Mouse (Mus musculus) heart, embryonic 10.5 days (tissue): Measurements from ENCODE around the gene Pld1. TPM values are rescaled to one million over a fixed set of nuclear protein-coding genes. Genes with fewer than 3 reads are reported as not detected.

ENCODE experiments used
- DNase-seq: peaks from one replicate; pipeline ENCODE4 v3.0.0-alpha.2; 2017; ENCODE audit warnings: low spot score
- H3K27ac ChIP-seq: fragments of 300-500 bp; sonication (generic); 2 replicates; pipeline ENCODE4 v1.5.1; 2016; ENCODE audit warnings: mild to moderate bottlenecking
- H3K27me3 ChIP-seq: fragments of 300-500 bp; sonication (generic); 2 replicates; pipeline ENCODE4 v1.6.1; 2016; ENCODE audit warnings: mild to moderate bottlenecking; ENCODE audit not compliant: poor library complexity, insufficient read depth, severe bottlenecking
- H3K36me3 ChIP-seq: fragments of 300-500 bp; sonication (generic); 2 replicates; pipeline ENCODE4 v1.6.1; 2016; ENCODE audit warnings: mild to moderate bottlenecking, moderate library complexity
- H3K4me1 ChIP-seq: fragments of 300-500 bp; sonication (generic); 2 replicates; pipeline ENCODE4 v1.6.1; 2016; ENCODE audit warnings: mild to moderate bottlenecking
- H3K4me3 ChIP-seq: fragments of 300-500 bp; sonication (generic); 2 replicates; pipeline ENCODE4 v1.5.1; 2016; ENCODE audit warnings: mild to moderate bottlenecking, moderate library complexity
- H3K9me3 ChIP-seq: fragments of 300-500 bp; sonication (generic); 2 replicates; pipeline ENCODE4 v1.6.1; 2016; ENCODE audit warnings: mild to moderate bottlenecking, moderate library complexity
- WGBS: fragments of 180-500 bp; shearing (Covaris S2); methylation state at CpG from one replicate; pipeline ENCODE4 v1.1.7; 2016; 5-methylcytosine and 5-hydroxymethylcytosine counted together
- polyA plus RNA-seq: library from polyadenylated mRNA; unstranded; fragments of >200 nt; fragmentation: Nextera tagmentation; extraction: Ambion mirVana; gene quantifications from 2 replicates; pipeline ENCODE4 v1.2.1, GENCODE M21; 2016

Pld1 gene
- polyA plus RNA-seq, 1 experiment from 2014 or later, result 5.7 TPM

DNA sequence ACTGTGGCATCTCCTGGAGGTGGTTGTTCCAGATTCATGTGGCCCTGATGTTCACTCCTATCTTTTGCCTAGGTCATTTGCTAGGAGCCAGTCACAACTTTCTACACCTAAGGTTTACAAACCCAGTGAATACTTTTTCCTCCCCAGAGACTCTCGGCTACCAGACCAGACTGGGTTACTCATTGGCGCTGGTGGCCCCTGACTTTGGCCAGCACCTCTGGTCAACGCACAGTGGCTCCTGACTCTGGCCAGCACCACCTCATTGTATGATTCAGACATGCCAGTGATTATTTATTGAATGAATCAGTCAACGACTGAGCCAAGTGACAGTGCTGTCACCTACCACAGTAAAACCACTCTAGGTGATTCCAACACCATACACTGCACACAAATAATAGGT, 103.9 kb downstream of the Pld1 start:
- WGBS, result 95% methylated on average over 4 of the region's 4 CpGs
- no peak for DNase-seq
- Histone ChIP-seq H3K36me3 (peaks cover 12% of the 10 kb centered on the region; the same call in 1 of the 2 replicates), H3K4me3 (no peak overlapping the region), H3K9me3 (no peaks in the 10 kb centered on the region), H3K4me1 (no peaks in the 10 kb centered on the region), H3K27me3 (no peaks in the 10 kb centered on the region), H3K27ac (no peak overlapping the region)

DNA sequence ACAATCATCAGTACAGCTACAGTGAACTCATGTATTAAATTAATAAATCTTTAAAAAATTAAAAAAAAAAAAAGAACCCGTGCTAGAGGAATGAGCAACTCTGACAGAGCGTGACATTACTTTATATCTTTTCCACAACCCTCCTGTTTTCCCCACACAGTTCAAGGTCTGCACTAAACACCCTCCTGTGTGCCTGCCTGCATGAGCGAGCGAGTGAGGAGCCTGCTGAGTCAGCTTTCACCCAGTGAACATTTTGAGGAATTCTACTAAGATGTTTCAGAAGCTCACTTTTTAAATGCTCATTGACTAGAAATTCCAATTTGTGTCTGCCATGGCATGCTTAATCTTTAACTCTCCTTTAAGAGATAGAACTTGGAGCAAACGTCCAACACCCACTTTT, 109.1 kb downstream of the Pld1 start:
- Histone ChIP-seq H3K27me3 (no peaks in the 10 kb centered on the region), H3K36me3 (peaks cover 8% of the 10 kb centered on the region; the same call in 1 of the 2 replicates), H3K4me1 (no peaks in the 10 kb centered on the region), H3K4me3 (no peak overlapping the region), H3K27ac (no peak overlapping the region), H3K9me3 (no peaks in the 10 kb centered on the region)
- WGBS, result 86% methylated on average over 5 of the region's 5 CpGs
- no peak for DNase-seq

DNA sequence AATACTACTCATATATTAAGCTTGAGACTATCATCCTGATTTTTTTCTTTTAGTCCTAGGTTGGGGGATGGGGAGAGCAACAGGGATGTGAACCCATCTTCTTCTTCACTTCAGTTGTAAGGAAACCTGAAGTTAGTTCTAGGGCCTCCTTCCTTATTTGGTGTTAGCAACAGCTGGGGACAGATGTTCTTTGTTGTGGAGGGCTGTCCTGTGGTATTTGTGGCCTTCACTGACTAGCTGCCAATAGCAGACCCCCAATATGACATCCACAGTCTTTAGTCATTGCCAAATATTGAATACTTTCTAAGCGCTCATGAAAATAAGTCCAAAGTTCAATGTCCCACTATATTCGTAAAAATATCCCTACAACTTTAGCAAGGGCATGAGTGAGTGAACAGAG, 111.0 kb downstream of the Pld1 start:
- Histone ChIP-seq H3K4me1 (no peaks in the 10 kb centered on the region), H3K4me3 (no peak overlapping the region), H3K27ac (no peak overlapping the region), H3K9me3 (no peaks in the 10 kb centered on the region), H3K36me3 (peaks cover 5% of the 10 kb centered on the region; the same call in 1 of the 2 replicates), H3K27me3 (no peaks in the 10 kb centered on the region)
- no peak for DNase-seq
- WGBS, result 92% methylated on average over 2 of the region's 2 CpGs

DNA sequence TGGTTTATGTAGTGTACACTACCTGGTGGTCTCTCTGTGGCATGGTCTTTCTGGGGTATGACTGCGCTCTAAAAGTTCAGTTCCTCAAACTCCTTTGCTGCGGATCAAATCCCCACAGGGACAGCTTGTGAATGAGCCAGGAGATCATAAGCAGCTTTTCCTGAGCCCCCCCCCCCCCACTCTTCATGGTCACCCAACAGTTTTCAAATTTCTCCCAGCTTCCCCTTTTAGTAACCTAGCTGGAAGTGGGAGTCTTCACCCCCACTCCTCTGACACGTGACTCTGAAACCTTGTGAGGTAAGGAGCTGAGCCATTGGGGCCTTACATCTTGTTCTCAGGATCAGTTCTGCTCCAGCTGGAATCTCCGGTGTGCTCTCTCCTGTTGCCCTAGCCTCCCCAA, 114.6 kb downstream of the Pld1 start:
- WGBS, result 82% methylated on average over 4 of the region's 4 CpGs
- Histone ChIP-seq H3K36me3 (0 out of 2 replicates have a peak, but pooled peaks cover 3% of the 10 kb centered on the region), H3K4me3 (no peak overlapping the region), H3K27me3 (no peaks in the 10 kb centered on the region), H3K4me1 (no peaks in the 10 kb centered on the region), H3K9me3 (no peaks in the 10 kb centered on the region), H3K27ac (no peak overlapping the region)
- DNase-seq, result no peak

DNA sequence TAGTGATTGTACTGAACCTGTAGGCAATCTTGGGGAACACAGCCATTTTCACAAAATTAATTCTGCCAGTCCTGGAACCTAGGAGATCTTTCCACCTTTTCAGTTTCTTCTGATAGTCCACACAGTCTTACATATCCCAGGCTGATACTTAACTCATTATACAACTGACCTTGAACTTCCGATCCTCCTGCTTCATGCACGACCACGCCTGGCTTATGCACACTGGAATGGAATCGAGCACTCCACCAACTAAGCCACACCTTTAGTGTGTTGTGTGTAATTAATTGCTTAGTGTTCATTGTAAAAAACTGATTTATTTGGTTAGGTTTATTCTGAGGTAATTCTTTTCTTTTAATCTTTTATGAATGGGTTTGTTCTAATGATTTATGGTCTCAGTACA, 122.2 kb downstream of the Pld1 start:
- no peaks in the 10 kb centered on the region for H3K4me1 ChIP-seq
- 97% methylated on average over 4 of the region's 4 CpGs for WGBS
- H3K4me3 ChIP-seq, result no peak overlapping the region
- H3K27ac ChIP-seq, result no peak overlapping the region
- peaks cover 4% of the 10 kb centered on the region; the same call in 1 of the 2 replicates for H3K36me3 ChIP-seq
- no peak for DNase-seq
- no peaks in the 10 kb centered on the region for H3K27me3 ChIP-seq
- no peaks in the 10 kb centered on the region for H3K9me3 ChIP-seq

DNA sequence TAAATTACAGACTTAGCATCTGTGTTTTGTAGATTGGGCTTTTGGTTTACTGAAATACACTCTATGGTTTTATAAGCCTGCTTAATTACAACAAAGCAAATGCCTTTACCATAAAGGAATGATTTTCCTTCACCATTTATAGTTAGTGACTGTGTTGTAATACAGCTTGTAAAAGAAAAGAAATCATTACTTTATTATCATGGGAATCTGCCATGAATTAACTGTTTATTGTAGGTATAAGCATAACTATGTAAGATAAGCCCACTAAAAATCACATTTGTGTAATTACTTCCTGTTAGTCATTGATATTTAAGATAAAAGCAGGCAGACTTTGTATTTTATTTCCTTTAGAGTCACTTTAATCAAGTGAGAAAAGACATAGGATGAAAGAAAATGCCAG, 122.7 kb downstream of the Pld1 start:
- DNase-seq, result no peak
- no peaks in the 10 kb centered on the region for H3K4me1 ChIP-seq

DNA sequence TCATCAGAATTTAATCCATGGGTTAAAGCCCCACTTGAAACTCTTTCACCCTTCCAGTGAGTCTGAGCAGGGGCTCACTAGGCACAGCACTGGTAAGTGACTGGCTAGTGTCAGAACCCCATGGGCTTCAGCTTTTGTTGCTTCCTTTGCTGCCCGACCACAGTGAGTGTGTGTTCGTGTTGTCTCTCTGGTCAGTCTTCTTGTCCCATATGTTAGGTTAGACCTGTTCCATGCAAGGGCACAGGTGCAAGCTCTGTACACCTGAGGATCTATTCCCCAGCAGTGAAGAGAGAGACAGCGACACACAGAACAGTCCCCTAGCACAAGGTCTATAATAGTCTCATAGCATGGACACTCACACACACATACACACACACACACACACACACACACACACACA, 140.7 kb downstream of the Pld1 start:
- H3K27me3 ChIP-seq, result no peaks in the 10 kb centered on the region
- no peak overlapping the region for H3K27ac ChIP-seq
- peak; percentile 52 for DNase-seq
- H3K9me3 ChIP-seq, result no peaks in the 10 kb centered on the region
- peaks cover 4% of the 10 kb centered on the region; the same call in 1 of the 2 replicates for H3K4me1 ChIP-seq
- peaks cover 13% of the 10 kb centered on the region; the same call in 1 of the 2 replicates for H3K36me3 ChIP-seq
- 73% methylated on average over 3 of the region's 3 CpGs for WGBS
- no peak overlapping the region for H3K4me3 ChIP-seq

More for the DNA sequence above, 122.7 kb downstream of the Pld1 start:
- Histone ChIP-seq H3K27ac (no peak overlapping the region), H3K36me3 (peaks cover 4% of the 10 kb centered on the region; the same call in 1 of the 2 replicates), H3K4me3 (no peak overlapping the region), H3K27me3 (no peaks in the 10 kb centered on the region), H3K9me3 (no peaks in the 10 kb centered on the region)

DNA sequence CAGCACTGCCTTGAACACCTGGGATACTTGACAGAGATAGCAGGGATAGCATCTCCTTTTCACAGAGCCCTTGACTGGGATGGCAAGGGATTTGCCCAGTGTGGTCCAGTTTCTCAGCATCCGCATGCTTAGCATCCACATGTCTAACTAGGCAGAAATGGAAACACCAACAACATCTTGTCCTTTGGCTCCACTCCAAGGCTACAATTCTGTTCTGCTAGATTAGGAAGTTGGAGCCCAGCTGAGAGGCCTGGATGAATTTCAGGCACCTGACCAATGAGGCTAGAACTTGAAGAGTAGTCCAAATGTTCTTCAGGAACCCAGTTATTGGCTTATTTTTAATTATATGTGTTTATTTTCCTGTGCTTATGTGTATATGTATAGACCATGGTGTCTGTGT, 141.6 kb downstream of the Pld1 start:
- H3K27me3 ChIP-seq, result no peaks in the 10 kb centered on the region
- H3K4me3 ChIP-seq, result no peak overlapping the region
- WGBS, result 84% methylated on average over 1 of the region's 1 CpGs
- peaks cover 4% of the 10 kb centered on the region; the same call in 1 of the 2 replicates for H3K4me1 ChIP-seq
- DNase-seq, result no peak
- H3K27ac ChIP-seq, result no peak overlapping the region
- no peaks in the 10 kb centered on the region for H3K9me3 ChIP-seq
- H3K36me3 ChIP-seq, result peaks cover 13% of the 10 kb centered on the region; the same call in 1 of the 2 replicates

DNA sequence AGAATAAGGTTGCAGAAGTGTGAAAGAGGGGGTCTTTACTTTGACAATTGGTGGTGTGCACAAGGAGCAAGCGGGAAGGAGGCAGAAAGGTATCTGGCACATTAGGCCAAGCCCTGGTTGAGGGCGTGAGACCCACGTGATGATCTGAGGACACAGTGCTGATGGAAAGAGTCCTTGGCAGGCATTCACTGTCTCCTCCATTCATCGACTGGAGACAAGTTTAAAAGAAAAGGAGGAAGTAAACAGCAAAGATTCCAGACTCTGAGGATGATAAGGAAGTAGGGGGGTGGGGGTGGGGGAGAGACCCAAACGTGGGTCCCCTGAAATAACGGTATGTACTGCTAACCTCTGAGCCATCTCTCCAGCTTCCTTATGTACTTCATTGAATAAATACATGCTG, 142.5 kb downstream of the Pld1 start:
- Histone ChIP-seq H3K27ac (no peak overlapping the region), H3K4me1 (peaks cover 4% of the 10 kb centered on the region; the same call in 1 of the 2 replicates), H3K36me3 (peaks cover 13% of the 10 kb centered on the region; the same call in 1 of the 2 replicates), H3K9me3 (no peaks in the 10 kb centered on the region), H3K4me3 (no peak overlapping the region), H3K27me3 (no peaks in the 10 kb centered on the region)
- WGBS, result 43% methylated on average over 6 of the region's 6 CpGs
- DNase-seq, result peak; percentile 59

DNA sequence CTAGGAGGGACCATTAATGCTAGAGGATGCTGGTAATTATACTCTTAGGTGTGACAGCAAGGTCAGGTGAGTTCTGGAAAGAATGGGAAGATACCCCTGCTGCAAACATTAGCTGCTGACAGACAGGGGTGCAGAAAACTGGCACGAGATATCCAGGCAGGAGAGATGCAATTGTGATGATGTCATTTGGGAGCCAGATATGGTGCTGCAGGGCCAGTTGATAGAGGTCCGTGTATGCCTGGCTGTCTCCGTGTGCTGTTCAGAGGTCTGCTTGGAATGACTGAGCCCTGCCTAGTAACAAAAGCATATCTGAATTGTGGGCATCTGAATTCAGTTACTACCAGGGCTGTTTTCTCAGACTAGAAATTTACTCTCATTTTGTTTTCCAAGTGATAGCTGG, 144.7 kb downstream of the Pld1 start:
- DNase-seq, result peak; percentile 73
- Histone ChIP-seq H3K27ac (no peak overlapping the region), H3K4me3 (no peak overlapping the region), H3K27me3 (no peaks in the 10 kb centered on the region), H3K4me1 (peaks cover 4% of the 10 kb centered on the region; the same call in 1 of the 2 replicates), H3K9me3 (no peaks in the 10 kb centered on the region), H3K36me3 (0 out of 2 replicates have a peak, but pooled peaks cover 2% of the 10 kb centered on the region)
- WGBS, result 15% methylated on average over 3 of the region's 3 CpGs

DNA sequence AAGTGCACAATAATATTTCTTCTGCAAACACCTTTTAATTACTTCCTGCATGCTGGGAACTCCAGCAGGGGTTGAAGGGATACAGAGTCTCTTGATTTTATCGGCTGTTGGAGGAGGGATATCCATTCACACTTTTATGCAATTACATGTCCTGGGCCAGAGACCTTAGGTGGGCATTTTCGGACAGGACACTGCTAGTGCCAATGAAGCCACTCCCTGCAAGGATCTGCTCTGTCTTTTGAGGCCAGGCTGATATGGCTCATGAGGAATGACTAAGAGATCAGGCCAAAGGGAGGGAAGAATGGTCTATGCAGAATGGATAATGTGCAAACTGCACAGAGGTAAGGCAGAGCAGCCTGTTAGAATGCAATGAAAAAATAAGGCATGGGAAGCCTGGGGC, 145.8 kb downstream of the Pld1 start:
- peak; percentile 25 for DNase-seq
- WGBS, result 75% methylated on average over 2 of the region's 2 CpGs
- no peak overlapping the region for H3K27ac ChIP-seq

DNA sequence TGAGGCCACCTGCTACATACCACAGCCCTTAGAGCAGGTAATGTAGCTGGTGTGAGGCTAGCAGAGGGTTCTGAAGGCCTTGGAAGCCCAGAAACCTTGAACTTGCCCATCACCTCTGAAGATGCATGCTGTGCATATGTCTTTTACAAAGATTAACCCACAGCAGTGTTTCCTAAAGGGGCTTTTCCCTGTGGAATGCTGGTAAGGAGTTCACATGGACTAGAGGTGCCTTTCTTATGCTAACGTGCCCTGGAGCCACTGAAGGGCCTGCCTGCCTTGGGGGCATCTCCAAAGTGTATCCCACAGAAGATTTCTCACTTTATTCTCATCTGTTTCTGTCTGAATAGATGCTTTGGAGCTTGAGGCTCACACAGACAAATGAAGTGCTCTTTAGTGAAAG, 152.8 kb downstream of the Pld1 start:
- 0 out of 2 replicates have a peak, but pooled peaks cover 3% of the 10 kb centered on the region for H3K36me3 ChIP-seq
- H3K27me3 ChIP-seq, result no peaks in the 10 kb centered on the region
- no peak overlapping the region for H3K4me3 ChIP-seq
- H3K27ac ChIP-seq, result no peak overlapping the region
- WGBS, result 48% methylated on average over 1 of the region's 1 CpGs
- H3K9me3 ChIP-seq, result no peaks in the 10 kb centered on the region
- H3K4me1 ChIP-seq, result peaks cover 24% of the 10 kb centered on the region
- no peak for DNase-seq

More for the DNA sequence above, 145.8 kb downstream of the Pld1 start:
- H3K4me1 ChIP-seq, result peaks cover 4% of the 10 kb centered on the region; the same call in 1 of the 2 replicates
- H3K4me3 ChIP-seq, result no peak overlapping the region
- H3K9me3 ChIP-seq, result no peaks in the 10 kb centered on the region
- no peaks in the 10 kb centered on the region for H3K36me3 ChIP-seq
- H3K27me3 ChIP-seq, result no peaks in the 10 kb centered on the region

DNA sequence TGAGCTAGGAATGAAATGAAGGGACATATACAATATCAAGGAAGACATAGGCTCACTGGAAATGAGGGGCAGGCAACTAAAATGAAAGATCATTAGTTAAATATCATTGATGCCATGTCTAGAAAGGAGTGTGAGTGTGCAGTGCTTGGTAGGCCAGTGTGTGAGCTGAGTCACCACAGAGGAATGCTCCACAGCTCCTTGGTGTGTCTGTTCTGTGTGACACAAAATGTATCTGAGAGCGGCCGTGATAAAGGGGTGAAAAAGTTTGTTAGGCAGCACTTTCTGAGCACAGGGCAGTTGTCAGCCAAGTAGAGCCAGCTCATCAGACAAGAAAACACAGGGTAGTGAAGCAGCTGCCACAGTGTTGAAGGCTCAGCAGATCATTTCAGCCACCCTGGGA, 153.2 kb downstream of the Pld1 start:
- no peak overlapping the region for H3K27ac ChIP-seq
- H3K27me3 ChIP-seq, result no peaks in the 10 kb centered on the region
- no peak overlapping the region for H3K4me3 ChIP-seq
- DNase-seq, result no peak
- H3K36me3 ChIP-seq, result peaks cover 3% of the 10 kb centered on the region; the same call in 1 of the 2 replicates
- H3K4me1 ChIP-seq, result peaks cover 24% of the 10 kb centered on the region
- H3K9me3 ChIP-seq, result no peaks in the 10 kb centered on the region
- WGBS, result 18% methylated on average over 2 of the region's 2 CpGs
